Mouse (Mus musculus) hindbrain, postnatal 0 days (tissue): ENCODE results near the gene Cyp4a32. TPM values are rescaled to one million over a fixed set of nuclear protein-coding genes. Genes with fewer than 3 reads are reported as not detected.
A peak's percentile ranks its signal among the peaks of the same experiment; 100 is the strongest.
"Not testable (repeated sequence)": the region's sequence is repeated elsewhere in the genome, so short reads cannot be mapped to it uniquely, and the experiment has no call there.

Experiments
- ATAC-seq: fragments of 200-750 bp; cut with Nextera tagmentation; 2 replicates; pipeline ENCODE4 v1.8.0; 2017; ENCODE audit warnings: mild to moderate bottlenecking, moderate TSS enrichment, moderate library complexity
- DNase-seq: peaks from one replicate; pipeline ENCODE4 v3.0.0-alpha.2; 2015; ENCODE audit warnings: low spot score
- H3K27ac ChIP-seq: fragments of 300-500 bp; sonication (generic); 2 replicates; pipeline ENCODE4 v1.5.1; 2014; ENCODE audit warnings: mild to moderate bottlenecking
- H3K27me3 ChIP-seq: fragments of 300-500 bp; sonication (generic); 2 replicates; pipeline ENCODE4 v1.6.1; 2014; ENCODE audit warnings: low read length, mixed read lengths; ENCODE audit not compliant: insufficient read depth
- H3K36me3 ChIP-seq: fragments of 300-500 bp; sonication (generic); 2 replicates; pipeline ENCODE4 v1.6.1; 2014; ENCODE audit warnings: low read length, mixed read lengths; ENCODE audit not compliant: insufficient read depth
- H3K4me1 ChIP-seq: fragments of 300-500 bp; sonication (generic); 2 replicates; pipeline ENCODE4 v1.6.1; 2014; ENCODE audit warnings: antibody characterized with exemption, low read length, mixed read lengths; ENCODE audit not compliant: insufficient read depth
- H3K4me2 ChIP-seq: fragments of 300-500 bp; sonication (generic); 2 replicates; pipeline ENCODE4 v1.6.1; 2014; ENCODE audit warnings: low read depth, mild to moderate bottlenecking, low read length, moderate library complexity, mixed read lengths
- H3K4me3 ChIP-seq: fragments of 300-500 bp; sonication (generic); 2 replicates; pipeline ENCODE4 v1.5.1; 2014; ENCODE audit warnings: low read length
- H3K9ac ChIP-seq: fragments of 300-500 bp; sonication (generic); replicated peaks from 2 replicates; pipeline ENCODE4 v1.6.1; 2014; ENCODE audit warnings: mild to moderate bottlenecking, low read length, moderate library complexity, mixed read lengths
- H3K9me3 ChIP-seq: fragments of 300-500 bp; sonication (generic); 2 replicates; pipeline ENCODE4 v1.6.1; 2016; ENCODE audit warnings: low read length, mixed read lengths
- CTCF ChIP-seq: IDR thresholded peaks from 2 replicates; pipeline ENCODE4 v1.5.1; 2016; ENCODE audit warnings: antibody characterized with exemption, control low read depth, low read depth
- WGBS: fragments of 180-500 bp; shearing (Covaris S2); extraction: QIAGEN DNeasy Blood & Tissue Kit; methylation state at CpG from one replicate; pipeline ENCODE4 v1.1.7; 2014; 5-methylcytosine and 5-hydroxymethylcytosine counted together
- polyA plus RNA-seq: library from polyadenylated mRNA; unstranded; fragments of >200 nt; fragmentation: Nextera tagmentation; extraction: Ambion mirVana; gene quantifications from 2 replicates; pipeline ENCODE4 v1.2.1, GENCODE M21; 2015
- total RNA-seq: library from RNA; depleted of rRNA; stranded (reverse); fragments of >200 nt; gene quantifications from 2 replicates; pipeline ENCODE4 v1.2.3, GENCODE M21; 2014

Gene Cyp4a32
- total and polyA plus RNA-seq, 2 experiments from 2014 or later = not detected

DNA sequence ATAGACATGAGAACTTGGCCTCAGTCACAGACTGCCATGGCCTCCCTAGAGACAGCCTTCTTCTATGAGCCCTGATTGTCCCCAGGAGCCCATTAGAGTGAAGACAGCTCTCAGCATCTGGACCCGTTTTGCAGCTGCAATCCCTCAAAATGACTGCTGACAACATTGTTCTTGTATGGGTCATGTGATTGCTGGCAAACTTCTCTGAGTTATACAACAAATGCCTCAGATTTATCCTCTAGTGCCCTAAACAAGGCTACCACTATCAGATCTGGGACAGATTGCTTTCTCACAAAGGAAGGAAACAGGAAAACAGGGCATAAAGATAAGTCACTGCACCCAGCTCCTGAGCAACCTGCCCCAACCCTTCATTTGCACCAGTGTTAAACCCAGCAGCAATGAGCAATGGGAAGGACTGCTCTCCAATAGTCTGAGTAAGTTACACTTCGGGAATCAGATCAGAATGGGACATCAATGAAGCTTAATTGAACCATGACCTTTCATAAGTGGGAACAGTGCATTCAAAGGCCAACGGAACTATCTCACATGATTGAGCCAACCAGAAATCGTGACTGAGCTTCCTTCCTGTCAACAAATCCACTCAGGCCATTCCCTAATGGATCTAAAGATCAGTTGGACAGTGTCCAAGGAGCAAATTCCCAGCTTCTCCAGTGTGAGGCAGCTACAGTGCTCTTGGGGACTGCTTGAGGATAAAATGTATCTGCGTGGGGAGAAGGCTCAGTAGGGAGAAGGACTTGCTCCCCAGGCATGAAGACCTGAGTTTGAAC lies 42.4 kb downstream of the Cyp4a32 start:
- H3K27me3 ChIP-seq = no peaks in the 10 kb centered on the region
- H3K4me3 ChIP-seq = no peak overlapping the region
- no peak for ATAC-seq
- no peak overlapping the region for H3K9ac ChIP-seq
- WGBS = 71% methylated on average over 5 of the region's 5 CpGs
- no peak overlapping the region for H3K27ac ChIP-seq
- no peaks in the 10 kb centered on the region for H3K36me3 ChIP-seq
- DNase-seq = no peak
- TF ChIP-seq CTCF = no peak
- no peaks in the 10 kb centered on the region for H3K9me3 ChIP-seq
- H3K4me1 ChIP-seq = no peaks in the 10 kb centered on the region
- no peak overlapping the region for H3K4me2 ChIP-seq

- Histone ChIP-seq H3K4me3 (no peak overlapping the region), H3K4me1 (no peaks in the 10 kb centered on the region), H3K27me3 (no peaks in the 10 kb centered on the region), H3K9ac (no peak overlapping the region), H3K9me3 (no peaks in the 10 kb centered on the region), H3K27ac (no peak overlapping the region), H3K36me3 (no peaks in the 10 kb centered on the region), H3K4me2 (no peak overlapping the region)
- no peak for ATAC-seq
- TF ChIP-seq CTCF = no peak
- DNase-seq = peak; percentile 16
Measured at GRCm38 (mm10) chr4:115645371-115645770, 44.6 kb downstream of the Cyp4a32 start.

GRCm38 (mm10) chr4:115647580-115647979 lies 46.8 kb downstream of the Cyp4a32 start, which contains the start of gene Cyp4b1:
Cyp4b1 (minus strand) TSS chr4:115647723.
- Histone ChIP-seq H3K9ac (no peak within 1 kb of the TSS), H3K36me3 (no peaks in the 10 kb centered on the region), H3K4me3 (no peak within 1 kb of the TSS), H3K4me1 (no peaks in the 10 kb centered on the region), H3K27me3 (no peaks in the 10 kb centered on the region), H3K4me2 (no peak within 1 kb of the TSS), H3K27ac (no peak within 1 kb of the TSS), H3K9me3 (no peaks in the 10 kb centered on the region)
- no peak for TF ChIP-seq CTCF
- DNase-seq = no peak
- 71% methylated on average over 9 of the region's 9 CpGs for WGBS
- no peak for ATAC-seq

DNA sequence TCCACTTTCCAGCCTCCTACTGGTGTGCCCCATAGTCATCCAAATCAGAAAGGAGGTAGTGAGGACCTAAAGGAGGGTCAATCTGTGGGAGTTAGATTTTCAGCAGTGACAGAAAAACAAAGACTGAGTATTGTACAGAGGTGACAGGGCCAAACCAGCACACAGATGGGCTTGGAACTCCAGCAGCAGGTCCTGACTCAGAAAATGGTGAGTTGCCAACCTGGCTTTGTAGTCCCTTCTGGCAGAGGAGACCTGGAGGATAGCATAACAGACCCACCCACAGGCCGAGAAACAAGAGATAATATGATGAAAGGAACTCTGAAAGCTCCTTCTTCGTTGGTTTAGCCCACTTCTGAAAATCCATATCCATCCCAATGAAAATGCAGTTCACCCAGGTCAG lies 48.0 kb downstream of the Cyp4a32 start:
- ATAC-seq (no peak), DNase-seq (no peak)
- Histone ChIP-seq H3K27ac (no peak overlapping the region), H3K9me3 (no peaks in the 10 kb centered on the region), H3K27me3 (no peaks in the 10 kb centered on the region), H3K4me1 (no peaks in the 10 kb centered on the region), H3K4me3 (no peak overlapping the region), H3K36me3 (no peaks in the 10 kb centered on the region), H3K9ac (no peak overlapping the region), H3K4me2 (no peak overlapping the region)
- WGBS = 62% methylated on average over 2 of the region's 2 CpGs
- TF ChIP-seq CTCF = no peak

DNA sequence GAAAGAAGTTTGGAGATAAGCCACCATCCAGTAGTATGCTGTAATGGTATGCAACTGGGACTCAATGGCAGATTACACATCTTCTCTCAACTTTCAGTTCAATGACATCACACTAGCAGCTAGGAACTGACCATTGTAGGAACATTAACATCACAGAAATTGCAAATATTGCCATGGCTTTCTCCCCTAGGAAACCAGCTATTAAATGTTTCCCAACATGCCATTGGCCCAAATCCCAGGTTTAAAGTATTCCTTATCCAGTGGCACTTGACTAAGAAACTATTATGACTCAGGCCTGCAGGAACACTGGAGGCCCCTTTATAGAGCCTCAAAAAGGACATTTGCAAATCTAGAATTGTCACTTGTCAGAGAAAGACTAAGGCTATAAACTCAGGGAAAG lies 48.6 kb downstream of the Cyp4a32 start:
- Histone ChIP-seq H3K9me3 (no peaks in the 10 kb centered on the region), H3K27me3 (no peaks in the 10 kb centered on the region), H3K4me2 (no peak overlapping the region), H3K4me1 (no peaks in the 10 kb centered on the region), H3K4me3 (no peak overlapping the region), H3K36me3 (no peaks in the 10 kb centered on the region), H3K9ac (no peak overlapping the region), H3K27ac (no peak overlapping the region)
- DNase-seq (no peak), ATAC-seq (no peak)
- no peak for TF ChIP-seq CTCF

DNA sequence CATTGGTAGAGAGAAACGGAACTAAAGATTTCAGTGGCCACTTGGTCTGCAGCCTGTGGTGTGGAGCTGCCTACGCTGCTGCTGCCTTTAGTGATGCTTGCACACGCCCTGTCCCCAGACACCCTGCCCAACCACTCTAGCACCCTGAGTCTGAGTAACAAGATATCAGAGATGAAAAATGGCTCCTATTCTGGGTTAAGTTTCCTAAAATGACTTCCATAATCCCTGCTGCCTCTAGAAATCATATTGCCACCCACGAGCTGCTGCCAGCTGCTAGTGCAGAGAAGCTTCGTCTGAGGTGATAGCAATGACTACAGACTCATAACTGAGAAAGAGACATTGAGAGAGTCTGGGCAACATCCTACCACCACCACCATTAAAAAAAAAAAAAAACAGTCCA lies 50.1 kb downstream of the Cyp4a32 start:
- ATAC-seq = no peak
- no peak overlapping the region for H3K27ac ChIP-seq
- TF ChIP-seq CTCF = no peak
- H3K4me3 ChIP-seq = no peak overlapping the region
- no peaks in the 10 kb centered on the region for H3K36me3 ChIP-seq
- H3K4me2 ChIP-seq = no peak overlapping the region
- WGBS = 84% methylated on average over 5 of the region's 5 CpGs
- no peaks in the 10 kb centered on the region for H3K9me3 ChIP-seq
- no peak for DNase-seq
- no peaks in the 10 kb centered on the region for H3K27me3 ChIP-seq
- no peaks in the 10 kb centered on the region for H3K4me1 ChIP-seq
- no peak overlapping the region for H3K9ac ChIP-seq

- WGBS = 80% methylated on average over 7 of the region's 7 CpGs
- not testable (repeated sequence) for ATAC-seq, H3K9ac ChIP-seq, H3K27ac ChIP-seq, H3K4me3 ChIP-seq, H3K9me3 ChIP-seq, H3K36me3 ChIP-seq, H3K27me3 ChIP-seq, H3K4me2 ChIP-seq, DNase-seq, H3K4me1 ChIP-seq
Measured at GRCm38 (mm10) chr4:115655841-115656534, 55.2 kb downstream of the Cyp4a32 start.

DNA sequence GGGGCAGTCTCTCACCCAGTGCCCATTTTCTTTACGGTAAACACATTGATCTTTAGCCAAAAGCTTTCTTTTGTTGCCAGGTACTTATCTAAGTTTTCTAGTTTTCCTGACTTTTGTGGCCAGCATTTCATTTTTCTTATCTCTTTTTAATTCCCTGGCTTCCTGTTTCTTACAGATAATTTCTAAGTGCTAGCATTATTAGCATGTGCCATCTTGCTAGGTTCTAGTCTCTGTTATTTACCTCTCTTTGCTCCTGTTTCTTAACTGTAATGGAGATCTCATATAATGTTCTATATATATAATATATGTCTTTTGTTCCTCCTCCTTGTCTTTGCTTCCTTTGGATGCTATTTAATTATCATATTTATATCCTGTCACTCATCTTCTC lies 55.8 kb downstream of the Cyp4a32 start:
- DNase-seq, H3K4me2 ChIP-seq, H3K9me3 ChIP-seq, H3K9ac ChIP-seq, H3K36me3 ChIP-seq, H3K4me3 ChIP-seq, H3K27ac ChIP-seq, H3K27me3 ChIP-seq, H3K4me1 ChIP-seq, ATAC-seq: not testable (repeated sequence)
- 81% methylated on average over 1 of the region's 1 CpGs for WGBS
